Mouse (Mus musculus): ENCODE measurements around the gene Tm9sf2. TPM values are rescaled to one million over a fixed set of nuclear protein-coding genes. Genes with fewer than 3 reads are reported as not detected.
A peak's percentile ranks its signal among the peaks of the same experiment; 100 is the strongest.

Tm9sf2 gene
- total RNA-seq, 2 experiments from 2014 or later = 68.4 to 71.7 TPM

GRCm38 (mm10) chr14:122170202-122170781, 63.5 kb downstream of the Tm9sf2 start:
- DNase-seq = no peak
- intact Hi-C loops (cut with DNase I) = no loop called here

GRCm38 (mm10) chr14:122171031-122171430, 64.2 kb downstream of the Tm9sf2 start:
- no peak for DNase-seq
- intact Hi-C loops (cut with DNase I) = no loop called here

- intact Hi-C loops (cut with DNase I) = no loop called here
Observed at GRCm38 (mm10) chr14:122176263-122176798, 69.5 kb downstream of the Tm9sf2 start.

GRCm38 (mm10) chr14:122179262-122179661, 72.4 kb downstream of the Tm9sf2 start:
- DNase-seq = no peak
- intact Hi-C loops (cut with DNase I) = no loop called here

More at GRCm38 (mm10) chr14:122176263-122176798, 69.5 kb downstream of the Tm9sf2 start:
- DNase-seq = no peak

- peak; percentile 94 for DNase-seq
- intact Hi-C loops (cut with DNase I) = no loop called here
Observed at GRCm38 (mm10) chr14:122181078-122181814, 74.4 kb downstream of the Tm9sf2 start, which contains the start of gene Clybl. TSS of gene Clybl (plus strand) at chr14:122181704.

- intact Hi-C loops (cut with DNase I) = no loop called here
- DNase-seq = no peak
Observed at GRCm38 (mm10) chr14:122181815-122182157, 74.9 kb downstream of the Tm9sf2 start.

GRCm38 (mm10) chr14:122182220-122182619, 75.4 kb downstream of the Tm9sf2 start:
- intact Hi-C loops (cut with DNase I) = no loop called here

GRCm38 (mm10) chr14:122183974-122184373, 77.1 kb downstream of the Tm9sf2 start:
- intact Hi-C loops (cut with DNase I) = no loop called here
- no peak for DNase-seq

More at GRCm38 (mm10) chr14:122182220-122182619, 75.4 kb downstream of the Tm9sf2 start:
- no peak for DNase-seq

GRCm38 (mm10) chr14:122188250-122188649, 81.4 kb downstream of the Tm9sf2 start:
- no peak for DNase-seq
- intact Hi-C loops (cut with DNase I) = no loop called here

GRCm38 (mm10) chr14:122189901-122190300, 83.1 kb downstream of the Tm9sf2 start:
- intact Hi-C loops (cut with DNase I) = no loop called here
- no peak for DNase-seq

GRCm38 (mm10) chr14:122190527-122190926, 83.7 kb downstream of the Tm9sf2 start:
- intact Hi-C loops (cut with DNase I) = no loop called here
- no peak for DNase-seq

- intact Hi-C loops (cut with DNase I) = no loop called here
- peak; percentile 77 for DNase-seq
Observed at GRCm38 (mm10) chr14:122190941-122191510, 84.2 kb downstream of the Tm9sf2 start.

- no peak for DNase-seq
- intact Hi-C loops (cut with DNase I) = no loop called here
Observed at GRCm38 (mm10) chr14:122194630-122195029, 87.8 kb downstream of the Tm9sf2 start.

GRCm38 (mm10) chr14:122196851-122197250, 90.0 kb downstream of the Tm9sf2 start:
- DNase-seq = no peak
- intact Hi-C loops (cut with DNase I) = no loop called here

GRCm38 (mm10) chr14:122200247-122200885, 93.5 kb downstream of the Tm9sf2 start:
- intact Hi-C loops (cut with DNase I) = no loop called here
- no peak for DNase-seq

- intact Hi-C loops (cut with DNase I) = no loop called here
- no peak for DNase-seq
Observed at GRCm38 (mm10) chr14:122209177-122209576, 102.3 kb downstream of the Tm9sf2 start.

Other genes starting within 250 kb of the Tm9sf2 start
- 10 to 100 TPM; 24.2 to 25.3 TPM for gene Ubac2, start 228.4 kb upstream of the Tm9sf2 start, total RNA-seq (2021)
- gene Gpr18, start 191.3 kb upstream of the Tm9sf2 start, total RNA-seq (2021) = not detected
- under 1 TPM; 0.44 to 0.66 TPM for gene Gpr183, start 141.8 kb upstream of the Tm9sf2 start, total RNA-seq (2021)
- under 1 TPM in 1 of 2 experiments, not detected in 1; 0.44 TPM for gene Timm8a2, start 72.4 kb upstream of the Tm9sf2 start, total RNA-seq (2021)
- 1 to 10 TPM; 6.5 to 8.5 TPM for gene Clybl, start 74.7 kb downstream of the Tm9sf2 start, total RNA-seq (2021)